Mouse (Mus musculus): ENCODE results near the gene Dnaaf2. TPM values are rescaled to one million over a fixed set of nuclear protein-coding genes. Genes with fewer than 3 reads are reported as not detected.
A peak's percentile ranks its signal among the peaks of the same experiment; 100 is the strongest.

Dnaaf2 gene
- total RNA-seq (2021): under 1 TPM; 0.56 to 0.62 TPM
- long read RNA-seq, experiment 1, partial matches to known transcripts: 0 of 4 reads
- long read RNA-seq, experiment 1, other reads (novel, unspliced or antisense): 0 of 4 reads
- long read RNA-seq, experiment 2, transcript Dnaaf2-201 (3 exons, 3,390 nt): major isoform, 10 of 10 reads
- long read RNA-seq, experiment 2, partial matches to known transcripts: 0 of 10 reads
- long read RNA-seq, experiment 2, other reads (novel, unspliced or antisense): 0 of 10 reads

DNA sequence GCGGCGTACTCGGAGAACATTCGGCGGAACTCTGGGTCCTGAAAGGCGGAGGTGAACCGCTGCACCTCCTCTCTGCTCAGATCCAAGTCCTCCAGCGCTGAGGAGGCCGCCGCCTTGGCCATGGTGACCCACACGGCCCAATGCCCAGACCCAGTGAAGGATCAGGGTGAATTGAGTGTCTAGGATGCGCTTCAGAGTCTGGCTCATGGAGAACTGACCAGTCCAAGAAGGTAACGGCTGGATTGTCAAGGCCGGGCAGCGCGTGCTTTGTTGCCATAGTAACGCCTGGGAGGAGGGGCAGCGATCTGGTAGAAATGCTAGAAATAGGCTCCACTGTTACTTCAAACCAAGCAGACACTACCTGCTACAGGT, at the start of gene Dnaaf2:
Gene Dnaaf2 (minus strand): TSS at position 266 of the 372 bp plus-strand sequence.
- no peak for DNase-seq

DNA sequence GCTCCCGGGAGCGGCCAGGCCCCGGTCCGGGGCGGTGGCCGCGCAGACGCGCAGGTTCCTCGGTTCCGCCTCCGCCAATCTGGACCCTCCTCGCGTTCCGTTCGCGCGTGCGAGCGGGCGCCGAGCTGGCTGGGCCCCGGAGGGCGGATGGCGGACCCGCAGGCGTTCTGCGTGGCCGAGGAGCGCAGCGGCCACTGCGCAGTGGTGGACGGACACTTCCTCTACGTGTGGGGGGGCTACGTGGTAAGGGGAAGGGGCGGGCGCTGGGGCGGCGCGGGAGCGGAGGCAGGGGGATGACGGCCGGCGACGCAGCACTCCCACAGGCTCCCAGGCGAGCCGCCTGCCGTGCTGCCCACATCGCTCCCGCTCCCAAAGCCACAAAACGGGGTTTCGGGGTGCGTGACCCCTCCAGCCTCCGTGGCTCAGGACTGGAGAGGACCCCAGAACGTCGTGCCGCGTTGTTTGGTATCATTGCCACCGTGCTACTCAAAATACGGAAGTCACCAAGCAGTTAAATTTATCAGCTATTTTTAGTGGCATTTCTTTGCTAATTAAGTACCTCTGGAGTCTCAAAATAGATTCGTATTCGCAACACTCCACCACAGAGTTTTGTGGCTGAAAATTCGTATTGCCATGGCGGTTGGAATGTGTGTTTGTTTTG, 43.7 kb upstream of the Dnaaf2 start:
- peak; percentile 75 for DNase-seq

DNA sequence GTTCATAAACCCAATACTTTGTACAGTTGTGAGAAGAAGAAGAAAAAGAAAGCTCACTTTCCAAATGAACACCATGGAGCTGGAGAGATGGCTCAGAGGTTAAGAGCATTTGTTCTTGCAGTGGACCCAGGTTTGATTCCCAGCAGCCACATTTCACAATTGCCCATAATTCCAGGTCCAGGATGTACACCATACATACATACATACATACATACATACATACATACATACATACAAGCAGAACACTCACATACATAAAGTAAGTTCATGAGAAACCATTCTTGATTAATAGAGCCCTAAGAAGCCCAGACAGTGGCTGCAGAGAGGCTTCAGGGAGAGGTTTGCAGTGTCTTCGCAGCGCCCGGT, 43.2 kb upstream of the Dnaaf2 start:
- no peak for DNase-seq

DNA sequence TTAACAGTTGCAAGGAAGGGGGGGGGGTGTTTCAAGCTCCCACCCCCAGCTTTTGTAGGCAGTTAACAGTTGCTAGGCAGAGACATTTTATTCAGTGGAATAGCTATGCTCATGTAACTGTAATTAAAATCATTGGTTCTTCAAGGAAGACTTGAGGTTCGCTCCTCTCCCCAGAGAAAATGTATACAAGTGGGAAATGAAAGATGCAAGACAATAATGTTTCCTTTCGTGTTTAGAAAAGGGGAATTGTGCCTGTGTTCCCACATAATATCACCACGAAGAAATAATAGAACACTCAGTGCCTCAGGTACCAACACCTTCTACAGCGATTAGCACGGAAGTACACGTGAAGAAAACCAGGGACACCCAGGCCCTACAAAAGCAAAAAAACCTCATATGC, 42.6 kb upstream of the Dnaaf2 start, which contains the start of gene Klhdc1:
Gene Klhdc1 (plus strand): TSS at position 301 of the 400 bp plus-strand sequence.
- no peak for DNase-seq

DNA sequence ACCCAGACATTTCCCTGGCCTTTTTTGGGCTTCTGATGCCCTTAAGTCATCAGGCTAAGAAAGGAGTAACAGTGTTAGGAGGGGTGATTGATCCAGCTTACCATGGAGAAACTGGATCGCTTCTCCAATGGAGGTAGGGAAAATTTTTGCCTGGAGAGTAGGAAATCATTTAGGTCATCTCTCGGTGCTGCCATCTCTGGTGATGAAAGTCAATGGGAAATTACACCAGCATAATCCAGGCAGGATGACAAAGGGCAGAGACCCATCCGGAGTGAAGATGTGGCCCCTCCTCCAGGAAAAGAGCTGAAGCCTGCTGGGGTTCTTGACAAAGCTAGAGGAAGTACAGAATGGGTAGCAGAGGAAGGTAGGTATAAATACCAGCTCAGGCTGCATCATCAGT, 40.1 kb upstream of the Dnaaf2 start:
- DNase-seq: no peak

DNA sequence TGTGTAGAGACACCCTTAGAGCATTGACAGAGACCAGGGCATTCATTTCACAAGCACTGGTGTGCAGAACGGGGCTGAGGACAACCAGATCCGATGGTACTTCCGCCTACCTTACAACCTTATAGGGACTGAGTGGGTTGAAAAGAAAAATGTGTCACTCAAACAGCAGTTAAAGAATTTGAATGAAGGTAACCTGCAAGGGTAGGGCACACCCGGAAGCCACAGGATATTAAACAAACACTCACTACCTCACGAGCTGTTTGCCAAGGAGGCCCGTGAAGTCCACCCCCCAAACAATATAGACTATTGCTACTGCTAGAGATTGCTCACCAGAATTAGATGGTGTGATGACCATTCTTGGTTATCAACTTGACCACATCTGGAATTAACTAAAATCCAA, 37.6 kb upstream of the Dnaaf2 start:
- DNase-seq: no peak

DNA sequence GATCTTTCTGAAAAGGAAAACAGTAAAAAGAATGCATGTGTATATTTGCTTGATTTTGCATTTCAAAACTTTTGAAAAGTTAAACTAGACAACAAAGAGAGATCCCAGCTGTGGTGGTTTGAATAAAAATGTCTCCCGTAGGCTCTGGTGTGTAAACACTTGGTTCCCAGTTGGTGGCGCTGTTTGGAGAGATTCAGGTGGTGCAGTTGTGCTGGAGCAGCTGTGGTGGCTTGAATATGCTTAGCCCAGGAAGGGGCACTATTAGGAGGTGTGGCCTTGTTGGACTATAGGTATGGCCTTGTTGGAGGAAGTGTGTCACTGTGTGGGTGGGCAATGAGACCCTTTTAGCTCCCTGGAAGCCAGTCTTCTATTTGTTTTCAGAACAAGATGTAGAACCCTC, 31.0 kb upstream of the Dnaaf2 start:
- DNase-seq: no peak

DNA sequence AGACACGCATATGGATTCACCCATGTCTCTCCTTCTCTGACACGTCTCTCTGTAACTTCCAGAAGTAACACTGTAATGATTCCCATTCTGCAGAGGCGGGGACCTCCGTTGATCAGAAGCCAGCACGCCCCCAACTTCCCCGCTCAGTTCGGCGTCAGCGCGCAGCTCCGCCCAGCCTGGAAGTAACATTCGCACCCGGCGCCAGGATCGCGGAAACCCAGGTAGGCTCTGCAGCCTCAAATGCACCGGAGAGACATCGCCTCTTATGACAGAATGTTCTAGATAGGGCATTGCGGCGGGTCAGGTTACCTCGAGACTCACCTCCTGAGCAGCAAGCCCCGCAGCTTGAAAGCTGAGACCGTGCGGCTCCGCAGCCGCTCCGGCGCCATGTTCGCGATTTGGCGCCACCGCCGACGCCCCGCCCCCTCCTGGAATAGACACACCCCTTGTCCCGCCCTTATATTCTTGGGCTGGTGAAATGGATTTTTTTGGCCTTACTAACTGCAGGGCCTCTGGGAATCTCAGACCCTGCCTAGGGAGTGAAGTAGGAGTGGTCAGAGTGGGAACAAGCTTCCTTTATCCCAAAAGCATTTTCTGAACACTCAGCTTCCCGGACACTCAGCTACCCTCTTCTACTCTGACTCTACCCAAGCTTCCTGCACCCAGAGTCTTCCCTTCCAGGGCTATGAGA, 29.7 kb upstream of the Dnaaf2 start, which contains the start of gene Pole2:
Gene Pole2 (minus strand): TSS at position 420 of the 691 bp plus-strand sequence.
- DNase-seq: peak; percentile 88

DNA sequence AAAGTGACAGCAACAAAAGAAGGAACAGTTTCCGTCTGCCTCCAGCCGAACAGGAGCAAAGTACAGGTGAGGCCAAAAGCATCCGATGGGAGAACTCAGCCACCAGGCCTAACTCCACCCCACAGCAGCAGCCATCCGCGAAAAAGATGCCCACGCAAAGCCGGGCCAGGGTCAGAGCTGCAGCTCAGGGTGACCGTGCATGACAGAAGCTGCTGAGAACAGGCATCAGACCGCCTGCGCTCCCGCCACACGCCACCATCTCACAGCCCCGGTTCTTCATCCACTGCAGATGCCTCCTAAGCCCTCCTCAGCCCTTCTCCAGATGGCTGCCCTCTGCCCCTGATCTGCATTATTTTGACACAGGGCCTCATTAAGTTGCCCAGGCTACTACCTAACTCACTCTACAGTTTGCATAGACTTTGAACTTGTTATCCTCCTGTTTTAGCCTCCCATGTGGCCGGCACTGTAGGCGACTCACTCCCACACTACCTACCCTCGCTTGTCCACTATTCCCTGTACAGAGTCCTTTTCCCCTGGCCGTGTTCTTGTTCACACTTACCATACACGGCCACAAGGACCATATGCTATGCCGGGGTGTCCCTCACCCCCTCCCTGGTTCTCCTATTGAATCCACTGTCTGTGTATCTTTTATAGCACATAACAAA, 22.5 kb upstream of the Dnaaf2 start:
- DNase-seq: no peak

DNA sequence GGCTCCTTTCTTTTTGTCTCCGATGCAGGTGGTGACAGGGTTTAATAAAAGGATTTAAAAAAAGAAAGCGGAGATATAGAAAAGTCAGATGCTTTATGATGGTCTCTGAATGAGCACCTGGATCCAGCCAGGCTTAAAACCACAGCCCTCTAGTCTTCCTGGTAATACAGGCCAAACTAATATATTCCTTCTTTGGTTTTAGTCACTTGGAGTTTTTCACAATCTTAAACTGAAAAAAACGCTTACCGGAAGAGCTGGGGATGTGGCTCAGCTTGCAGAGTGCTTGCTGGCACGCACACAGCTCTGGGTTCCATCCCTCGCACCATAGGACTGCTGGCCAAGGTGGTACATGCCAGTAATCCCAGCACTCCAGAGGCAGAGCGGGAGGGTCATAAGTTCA, 18.4 kb upstream of the Dnaaf2 start:
- no peak for DNase-seq

DNA sequence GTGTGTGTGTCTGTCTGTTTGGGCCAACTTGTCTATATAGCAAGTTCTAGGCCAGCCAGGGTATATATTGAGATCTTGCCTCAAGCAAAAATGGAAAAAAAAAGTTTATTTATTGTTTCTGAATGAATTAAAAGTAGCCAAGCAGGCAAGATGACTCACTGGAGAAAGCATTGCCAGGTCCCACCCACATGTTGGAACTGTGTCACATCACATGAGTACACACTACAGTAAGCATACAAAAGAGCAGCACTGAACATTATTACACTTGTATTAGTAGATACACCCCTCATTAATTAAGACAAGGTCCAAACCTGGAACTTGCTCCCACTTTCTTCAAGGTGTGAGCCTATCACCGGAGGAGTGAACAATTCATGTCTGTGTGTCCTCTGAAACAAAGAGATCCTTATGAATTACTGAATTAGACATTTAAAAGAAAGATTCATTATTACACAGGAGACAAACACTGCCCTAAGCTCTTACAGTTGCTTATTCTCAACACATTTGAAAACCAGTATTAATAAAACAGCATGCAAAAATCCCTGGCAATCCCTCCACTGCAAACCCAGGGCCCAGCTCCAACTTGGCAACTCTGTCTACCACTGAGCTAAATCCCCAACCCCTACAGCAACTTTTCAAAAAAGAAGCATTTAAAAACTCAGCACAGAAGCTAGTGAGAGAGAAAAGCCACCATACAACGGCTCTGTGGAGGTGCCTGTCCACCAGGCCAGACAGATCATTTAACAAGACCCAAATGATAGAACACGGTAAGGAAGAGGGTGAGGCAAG, 17.0 kb upstream of the Dnaaf2 start:
- peak; percentile 54 for DNase-seq

DNA sequence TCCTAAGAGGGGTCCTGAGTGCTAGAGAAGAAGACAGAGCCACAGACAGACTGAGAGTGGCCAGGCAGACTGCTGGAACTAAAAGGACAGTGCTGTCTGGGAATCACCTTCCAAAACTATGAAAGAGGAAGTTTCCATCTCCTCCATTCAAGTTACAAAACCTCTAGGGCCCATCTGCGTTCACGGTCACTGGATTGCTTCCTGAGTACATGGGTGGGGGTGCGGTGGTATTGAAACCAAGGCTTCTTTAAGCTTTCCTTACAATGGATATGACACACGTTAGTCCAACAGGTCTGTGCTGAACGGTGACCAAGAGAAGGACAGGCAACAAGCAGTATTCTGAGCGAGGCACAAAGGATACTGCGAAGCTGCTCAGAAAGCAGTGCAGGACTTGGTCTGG, 16.2 kb upstream of the Dnaaf2 start:
- DNase-seq: no peak

DNA sequence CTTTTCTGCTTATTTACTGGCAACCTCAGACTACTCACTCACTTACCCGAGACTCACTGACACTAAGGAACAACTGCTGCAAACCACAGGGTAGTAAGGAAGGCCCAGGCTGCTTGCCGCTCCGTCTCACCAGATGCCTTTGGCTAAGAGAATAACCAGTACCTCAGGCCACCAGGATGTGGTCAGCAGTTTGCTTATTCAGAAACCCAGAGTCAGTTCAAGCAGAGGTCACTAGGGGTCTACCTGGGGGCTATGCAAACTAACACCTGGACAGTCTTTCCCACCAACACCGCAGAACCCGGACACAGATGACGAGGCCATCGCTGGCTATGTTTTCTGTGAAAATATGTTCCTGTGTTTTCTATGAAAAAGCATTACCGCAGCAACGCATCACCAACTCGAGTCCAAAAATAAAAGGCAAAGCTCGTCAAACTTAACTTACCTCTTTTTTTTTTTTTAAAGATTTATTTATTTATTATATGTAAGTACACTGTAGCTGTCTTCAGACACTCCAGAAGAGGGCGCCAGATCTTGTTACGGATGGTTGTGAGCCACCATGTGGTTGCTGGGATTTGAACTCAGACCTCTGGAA, 15.1 kb upstream of the Dnaaf2 start:
- DNase-seq: no peak

DNA sequence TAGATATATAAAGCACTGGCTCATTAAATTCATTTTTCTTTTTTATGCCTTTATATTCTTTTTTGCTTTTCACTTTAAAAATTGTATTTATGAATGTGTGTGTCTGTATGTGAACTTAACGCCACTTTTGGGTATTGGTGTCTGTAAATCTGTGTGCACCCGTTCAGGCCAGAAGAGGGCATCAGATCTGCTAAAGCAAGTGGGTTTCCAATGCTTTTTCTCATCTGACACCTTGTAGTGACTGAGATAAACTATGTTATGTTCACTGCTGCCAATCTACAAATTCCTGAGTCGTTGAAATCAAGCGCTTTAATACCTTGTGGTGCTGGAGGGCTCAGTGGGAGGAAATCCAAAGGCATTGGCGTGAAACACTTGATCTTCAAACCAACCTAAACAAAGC, 12.8 kb upstream of the Dnaaf2 start:
- no peak for DNase-seq

DNA sequence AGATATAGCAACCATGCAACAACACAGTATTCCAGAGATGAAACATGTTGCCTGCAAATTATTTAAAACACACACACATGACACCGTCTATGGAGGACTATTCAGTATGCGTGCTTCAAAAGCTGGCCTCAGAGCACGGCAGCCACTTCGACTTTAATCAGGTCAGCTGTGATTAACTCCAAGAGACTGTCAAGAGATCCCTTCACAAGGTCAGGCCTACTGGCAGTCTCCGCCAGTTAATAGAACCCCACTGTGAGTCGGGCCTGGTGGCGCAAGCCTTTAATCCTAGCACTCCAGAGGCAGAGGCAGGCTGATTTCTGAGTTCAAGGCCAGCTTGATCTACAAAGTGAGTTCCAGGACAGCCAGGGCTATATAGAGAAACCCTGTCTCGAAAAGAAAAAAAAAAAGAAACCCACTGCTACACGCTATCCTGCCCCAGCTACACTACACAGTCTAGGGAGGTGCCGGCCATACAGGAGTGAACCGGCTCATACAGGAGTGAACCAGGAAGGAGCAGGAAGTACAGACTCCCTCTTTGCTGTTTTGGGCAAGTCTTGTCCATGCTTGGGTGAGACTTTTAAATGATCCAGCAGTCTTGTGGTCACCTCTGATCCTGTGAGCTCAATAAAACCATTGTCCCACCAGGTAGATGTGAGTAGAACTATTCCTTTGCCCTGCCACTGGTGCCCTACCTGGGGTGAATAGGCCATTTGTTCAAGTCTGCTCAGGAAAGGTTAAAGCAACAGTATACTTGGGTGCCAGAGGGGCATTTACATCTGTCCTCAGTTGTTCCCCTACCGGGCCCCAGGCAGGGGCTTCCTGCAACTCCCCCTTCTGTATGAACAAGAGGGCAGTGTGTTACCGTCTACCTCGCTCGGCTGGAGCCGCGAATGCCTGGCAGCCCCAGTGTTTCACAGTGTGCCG, 12.1 kb upstream of the Dnaaf2 start:
- no peak for DNase-seq

DNA sequence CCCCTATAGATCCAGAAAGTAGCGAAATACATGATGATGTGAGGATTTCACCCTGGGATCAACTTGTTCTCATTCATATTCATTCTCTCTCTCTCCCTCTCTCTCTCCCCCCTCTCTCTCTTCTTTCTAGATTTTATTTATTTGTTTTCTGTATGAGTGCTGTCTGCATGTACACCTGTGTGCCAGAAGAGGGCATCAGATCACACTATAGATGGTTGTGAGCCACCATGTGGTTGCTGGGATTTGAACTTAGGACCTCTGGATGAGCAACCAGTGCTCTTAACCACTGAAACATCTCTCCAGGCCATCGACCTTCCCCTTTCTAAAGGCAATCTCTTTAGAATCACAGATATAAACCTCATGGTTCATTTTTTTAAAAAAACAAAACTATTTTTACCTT, 10.3 kb upstream of the Dnaaf2 start:
- DNase-seq: no peak

DNA sequence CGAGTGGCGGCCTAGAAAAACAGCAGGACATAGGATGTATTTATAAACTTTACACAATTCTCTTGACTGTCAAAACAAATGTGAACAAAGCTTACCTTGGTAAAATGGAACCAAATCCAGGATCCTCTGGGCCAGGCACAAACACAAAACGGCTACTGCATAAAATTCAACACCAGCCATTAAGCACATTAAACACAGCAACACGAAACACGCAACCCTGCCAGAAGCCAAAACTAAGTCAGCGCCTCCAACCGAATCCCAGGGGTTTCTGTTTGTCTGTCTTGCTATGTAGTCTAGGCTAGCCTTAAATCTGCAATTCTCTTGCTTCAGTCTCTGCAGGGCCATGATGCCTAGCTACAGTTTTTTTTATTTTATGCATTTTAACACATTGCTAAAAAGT, 9.7 kb upstream of the Dnaaf2 start:
- DNase-seq: no peak

DNA sequence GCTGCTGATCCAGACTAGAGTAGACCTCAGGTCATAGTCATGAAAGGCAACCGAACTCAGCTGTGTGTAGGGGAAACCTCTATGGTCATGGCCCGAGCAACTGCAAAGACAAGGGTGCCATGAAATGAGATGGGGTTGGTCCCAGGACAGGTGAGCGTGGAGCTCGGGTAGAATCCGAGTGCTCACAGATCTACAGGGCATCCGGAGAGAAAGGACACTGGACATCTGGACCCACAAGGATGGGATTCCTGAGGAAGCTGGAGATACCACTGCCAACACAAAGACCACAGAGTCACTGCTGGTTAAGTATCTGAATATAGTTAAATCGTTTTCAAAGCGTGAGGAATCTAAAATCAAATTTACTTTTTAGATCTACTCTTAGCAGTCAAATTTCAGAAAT, 9.2 kb upstream of the Dnaaf2 start:
- no peak for DNase-seq

DNA sequence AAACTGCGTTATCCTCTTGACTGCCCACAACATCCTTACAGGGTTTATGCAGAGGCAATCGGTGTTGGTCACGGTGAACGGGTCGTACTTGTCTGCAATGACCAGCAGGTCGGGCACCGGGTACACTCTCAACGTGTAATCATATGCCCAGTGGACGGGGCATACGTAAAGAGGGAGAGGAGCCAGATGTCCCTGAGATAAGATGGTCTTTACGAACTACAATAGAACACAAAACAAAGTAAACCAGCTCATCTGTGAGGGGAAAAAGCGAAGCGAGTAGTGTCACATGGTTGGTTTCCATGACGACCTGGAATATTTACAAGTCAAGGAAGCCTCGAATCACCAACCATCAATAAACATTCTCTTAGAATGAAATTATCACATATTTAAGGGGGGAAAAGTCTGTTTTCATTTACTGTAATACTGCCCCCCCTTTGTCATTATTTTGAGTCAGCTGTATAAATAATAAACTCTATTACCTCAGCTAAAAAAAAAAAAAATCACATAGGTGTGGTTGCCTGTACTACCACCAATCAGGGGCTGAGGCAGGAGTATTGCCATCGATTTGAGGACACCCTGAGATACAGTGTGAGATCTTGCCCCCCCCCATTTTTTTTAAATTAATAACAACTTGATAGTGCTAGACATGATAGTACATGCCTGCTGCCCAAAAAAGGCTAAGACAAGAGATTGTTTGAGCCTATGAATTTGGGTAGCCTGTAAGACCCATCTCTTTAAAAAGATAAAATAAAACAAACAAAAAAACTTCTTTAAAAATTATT, 6.0 kb upstream of the Dnaaf2 start, which contains the start of gene Gm49384:
Gene Gm49384 (minus strand): TSS at position 216 of the 782 bp plus-strand sequence.
- no peak for DNase-seq

DNA sequence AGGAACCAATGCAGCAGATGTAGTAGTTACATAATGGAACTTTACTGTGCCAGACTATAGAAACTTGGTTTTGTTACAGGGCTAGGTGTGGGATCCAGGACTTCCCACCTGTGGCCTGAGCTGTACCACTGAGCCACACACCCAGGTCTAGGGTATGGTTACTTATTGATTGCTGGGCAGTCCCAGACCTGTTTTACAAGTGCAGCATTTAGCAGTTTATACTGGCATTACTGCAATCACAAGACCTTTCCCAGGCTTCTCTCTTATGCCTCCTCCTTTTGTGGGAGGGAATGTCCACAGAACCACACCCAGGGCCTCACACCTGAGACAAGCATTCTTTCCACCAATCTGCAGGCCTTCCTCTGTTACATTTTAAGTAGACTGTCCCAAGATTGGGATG, 756 bp upstream of the Dnaaf2 start:
- no peak for DNase-seq

All from gastrocnemius, postnatal 25 days (tissue).